Mouse (Mus musculus) limb, embryonic 14.5 days (tissue): ENCODE data around the gene H2al1d. TPM values are rescaled to one million over a fixed set of nuclear protein-coding genes. Genes with fewer than 3 reads are reported as not detected.
"Not testable (repeated sequence)": the region's sequence is repeated elsewhere in the genome, so short reads cannot be mapped to it uniquely, and the experiment has no call there.

Experiments used
- ATAC-seq: fragments of 200-750 bp; cut with Nextera tagmentation; 2 replicates; pipeline ENCODE4 v1.8.0; 2017; ENCODE audit warnings: low read depth, moderate number of reproducible peaks, moderate TSS enrichment; ENCODE audit not compliant: low FRiP score
- DNase-seq: peaks from one replicate; pipeline ENCODE4 v3.0.0-alpha.2; 2015; ENCODE audit warnings: low spot score
- H3K27ac ChIP-seq: fragments of 300-500 bp; sonication (generic); replicated peaks from 2 replicates; pipeline ENCODE4 v1.5.1; 2014; ENCODE audit warnings: low read depth, mild to moderate bottlenecking, low read length, moderate library complexity, mixed read lengths
- H3K27me3 ChIP-seq: fragments of 300-500 bp; sonication (generic); 2 replicates; pipeline ENCODE4 v1.6.1; 2014; ENCODE audit warnings: low read length, mixed read lengths; ENCODE audit not compliant: control insufficient read depth, insufficient read depth
- H3K36me3 ChIP-seq: fragments of 300-500 bp; sonication (generic); 2 replicates; pipeline ENCODE4 v1.6.1; 2014; ENCODE audit warnings: mild to moderate bottlenecking, low read length, moderate library complexity, mixed read lengths; ENCODE audit not compliant: control insufficient read depth, insufficient read depth
- H3K4me1 ChIP-seq: fragments of 300-500 bp; sonication (generic); 2 replicates; pipeline ENCODE4 v1.6.1; 2014; ENCODE audit warnings: antibody characterized with exemption, low read length, mixed read lengths; ENCODE audit not compliant: control insufficient read depth, insufficient read depth
- H3K4me2 ChIP-seq: fragments of 300-500 bp; sonication (generic); replicated peaks from 2 replicates; pipeline ENCODE4 v1.6.1; 2014; ENCODE audit warnings: low read depth, mild to moderate bottlenecking, low read length, moderate library complexity; ENCODE audit not compliant: severe bottlenecking
- H3K4me3 ChIP-seq: fragments of 300-500 bp; sonication (generic); replicated peaks from 2 replicates; pipeline ENCODE4 v1.5.1; 2014; ENCODE audit warnings: low read length
- H3K9ac ChIP-seq: fragments of 300-500 bp; sonication (generic); 2 replicates; pipeline ENCODE4 v1.6.1; 2014; ENCODE audit warnings: mild to moderate bottlenecking, low read depth, low read length, moderate library complexity; ENCODE audit not compliant: severe bottlenecking
- H3K9me3 ChIP-seq: fragments of 300-500 bp; sonication (generic); 2 replicates; pipeline ENCODE4 v1.6.1; 2016; ENCODE audit warnings: low read length; ENCODE audit not compliant: control insufficient read depth
- POLR2A ChIP-seq: fragments of 200-500 bp; IDR thresholded peaks from 2 replicates; pipeline ENCODE4 v1.8.0; 2012; ENCODE audit warnings: inconsistent platforms, mild to moderate bottlenecking, moderate library complexity, borderline replicate concordance; ENCODE audit not compliant: insufficient read depth, insufficient read length; ENCODE audit errors: extremely low read depth
- WGBS: fragments of 180-500 bp; shearing (Covaris S2); extraction: QIAGEN DNeasy Blood & Tissue Kit; methylation state at CpG from one replicate; pipeline ENCODE4 v1.1.7; 2014; 5-methylcytosine and 5-hydroxymethylcytosine counted together
- polyA plus RNA-seq, 2 experiments: library from polyadenylated mRNA; depleted of rRNA in 1 of 2; stranded (reverse) in 1 of 2; unstranded in 1 of 2; fragments of >200 nt; fragmentation: Nextera tagmentation in 1 of 2; extraction: Ambion mirVana in 1 of 2; gene quantifications; 2 replicates each; pipeline versions ENCODE4 v1.2.1 to v1.2.3; 2012 to 2014

Gene H2al1d
- polyA plus RNA-seq, 2 experiments: not detected

DNA sequence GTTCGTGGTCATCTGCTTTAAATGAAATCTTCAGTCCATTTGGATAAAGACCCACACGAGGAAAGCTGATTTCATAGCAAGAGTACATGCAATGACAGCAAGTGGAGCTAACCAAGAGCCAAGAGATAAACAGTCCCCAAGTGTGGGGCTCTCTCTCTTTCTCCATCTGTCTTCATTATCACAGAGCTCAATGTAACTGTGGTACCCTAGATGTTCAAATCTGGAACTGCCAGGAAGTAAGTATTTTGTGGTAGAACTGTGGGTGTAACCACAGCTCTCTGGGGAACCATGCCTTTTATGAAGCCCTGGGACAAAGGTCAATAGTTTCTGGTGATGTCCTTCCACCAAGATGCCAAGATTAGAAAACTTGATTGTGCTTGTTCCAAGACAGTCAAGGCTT, 27.9 kb upstream of the H2al1d start:
- no peak for TF ChIP-seq POLR2A
- H3K27ac ChIP-seq: no peak overlapping the region
- no peaks in the 10 kb centered on the region for H3K27me3 ChIP-seq
- no peak for DNase-seq
- WGBS: 67% methylated on average over 2 of the region's 2 CpGs
- no peaks in the 10 kb centered on the region for H3K36me3 ChIP-seq
- no peak for ATAC-seq
- no peaks in the 10 kb centered on the region for H3K9me3 ChIP-seq
- H3K4me1 ChIP-seq: no peaks in the 10 kb centered on the region
- no peak overlapping the region for H3K4me2 ChIP-seq
- no peak overlapping the region for H3K9ac ChIP-seq
- no peak overlapping the region for H3K4me3 ChIP-seq

DNA sequence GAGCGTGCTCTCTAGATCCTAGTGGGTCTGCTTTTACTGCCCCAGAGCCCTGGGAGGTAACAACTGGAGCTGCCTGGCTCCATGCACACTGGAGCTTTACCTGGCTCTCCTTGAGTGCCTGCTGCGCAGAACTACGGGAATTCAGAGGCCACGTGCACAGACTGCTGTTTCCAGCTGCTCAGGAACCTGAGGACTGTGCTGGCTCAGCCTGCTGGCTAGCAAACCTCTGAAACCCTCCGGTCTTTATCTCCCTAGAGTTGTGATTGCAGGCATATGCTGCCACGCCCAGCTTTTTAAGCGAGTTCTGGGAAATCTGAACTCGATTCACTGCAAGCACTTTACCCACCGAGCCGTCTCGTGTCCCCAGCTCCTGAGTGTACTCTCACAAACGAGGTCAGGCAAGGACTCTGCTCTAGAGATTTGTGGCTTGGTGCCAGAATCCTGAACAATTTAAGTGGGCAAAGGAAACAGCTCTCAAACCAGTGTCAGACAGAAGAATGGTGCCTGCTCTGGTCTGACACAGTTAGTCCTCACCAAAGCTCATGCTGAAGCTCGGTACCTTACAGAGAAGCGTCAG, 20.2 kb upstream of the H2al1d start:
- Histone ChIP-seq H3K9ac (no peak overlapping the region), H3K36me3 (no peaks in the 10 kb centered on the region), H3K4me3 (no peak overlapping the region), H3K9me3 (no peaks in the 10 kb centered on the region), H3K27ac (no peak overlapping the region), H3K4me2 (no peak overlapping the region), H3K27me3 (no peaks in the 10 kb centered on the region), H3K4me1 (no peaks in the 10 kb centered on the region)
- DNase-seq: no peak
- no peak for TF ChIP-seq POLR2A
- ATAC-seq: no peak
- WGBS: 55% methylated on average over 14 of the region's 14 CpGs

DNA sequence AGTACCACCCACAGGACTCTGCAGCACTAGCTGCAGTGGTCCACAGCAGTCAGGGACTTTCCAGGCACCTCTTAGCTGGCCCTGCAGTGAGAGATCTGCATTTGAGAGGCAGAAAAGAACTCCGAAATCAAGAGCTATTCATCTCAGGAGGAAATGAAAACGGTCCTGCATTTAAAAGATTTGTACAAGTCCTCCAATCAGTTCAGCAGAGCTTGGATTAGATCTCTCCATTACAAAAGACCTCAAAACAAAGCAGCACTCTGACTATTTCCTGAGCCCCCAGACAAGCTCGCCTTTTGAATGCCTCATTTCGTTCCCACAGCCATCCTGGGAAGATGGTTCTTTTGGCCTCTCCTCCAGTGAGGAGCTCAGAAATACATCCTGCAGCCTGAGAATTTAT, 19.4 kb upstream of the H2al1d start:
- Histone ChIP-seq H3K9ac (no peak overlapping the region), H3K4me2 (no peak overlapping the region), H3K27ac (no peak overlapping the region), H3K9me3 (no peaks in the 10 kb centered on the region), H3K36me3 (no peaks in the 10 kb centered on the region), H3K27me3 (no peaks in the 10 kb centered on the region), H3K4me3 (no peak overlapping the region), H3K4me1 (no peaks in the 10 kb centered on the region)
- 80% methylated on average over 4 of the region's 4 CpGs for WGBS
- no peak for ATAC-seq
- DNase-seq: no peak
- no peak for TF ChIP-seq POLR2A

DNA sequence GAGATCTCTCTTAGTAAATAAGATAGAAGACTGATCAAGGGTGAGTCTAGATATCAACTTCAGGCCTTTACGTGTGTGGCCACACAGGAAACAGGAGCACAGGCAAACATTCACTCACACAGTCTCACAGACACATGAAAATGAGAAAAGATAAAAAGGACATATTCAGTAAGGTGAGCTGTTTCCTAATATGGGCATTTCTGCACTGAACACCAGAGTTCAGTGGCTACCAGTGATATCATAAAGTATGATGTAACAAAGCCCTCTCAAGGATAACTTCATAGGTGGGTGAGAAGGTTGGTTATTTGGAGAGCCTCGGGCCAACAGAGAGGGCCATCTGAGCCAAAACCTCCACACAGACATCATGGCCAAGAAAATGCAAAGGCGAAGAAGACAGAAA, 9.7 kb upstream of the H2al1d start, which contains the start of gene H2al1a:
TSS of gene H2al1a (plus strand) at position 301 of the 400 bp plus-strand sequence.
- H3K27me3 ChIP-seq, DNase-seq, ATAC-seq, H3K36me3 ChIP-seq, H3K27ac ChIP-seq, H3K4me3 ChIP-seq, H3K9ac ChIP-seq, H3K4me1 ChIP-seq, H3K9me3 ChIP-seq, H3K4me2 ChIP-seq: not testable (repeated sequence)
- WGBS: no CpG with 5 or more reads among the region's 3 CpGs

DNA sequence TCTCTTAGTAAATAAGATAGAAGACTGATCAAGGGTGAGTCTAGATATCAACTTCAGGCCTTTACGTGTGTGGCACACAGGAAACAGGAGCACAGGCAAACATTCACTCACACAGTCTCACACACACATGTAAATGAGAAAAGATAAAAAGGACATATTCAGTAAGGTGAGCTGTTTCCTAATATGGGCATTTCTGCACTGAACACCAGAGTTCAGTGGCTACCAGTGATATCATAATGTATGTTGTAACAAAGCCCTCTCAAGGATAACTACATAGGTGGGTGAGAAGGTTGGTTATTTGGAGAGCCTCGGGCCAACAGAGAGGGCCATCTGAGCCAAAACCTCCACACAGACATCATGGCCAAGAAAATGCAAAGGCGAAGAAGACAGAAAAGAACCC, 6.5 kb upstream of the H2al1d start, which contains the start of gene H2al1b:
TSS of gene H2al1b (plus strand) at position 301 of the 400 bp plus-strand sequence.
- not testable (repeated sequence) for H3K27me3 ChIP-seq, H3K9ac ChIP-seq, H3K4me3 ChIP-seq, ATAC-seq, H3K4me2 ChIP-seq, H3K4me1 ChIP-seq, H3K36me3 ChIP-seq, H3K27ac ChIP-seq, DNase-seq, H3K9me3 ChIP-seq
- WGBS: 100% methylated on average over 1 of the region's 3 CpGs

DNA sequence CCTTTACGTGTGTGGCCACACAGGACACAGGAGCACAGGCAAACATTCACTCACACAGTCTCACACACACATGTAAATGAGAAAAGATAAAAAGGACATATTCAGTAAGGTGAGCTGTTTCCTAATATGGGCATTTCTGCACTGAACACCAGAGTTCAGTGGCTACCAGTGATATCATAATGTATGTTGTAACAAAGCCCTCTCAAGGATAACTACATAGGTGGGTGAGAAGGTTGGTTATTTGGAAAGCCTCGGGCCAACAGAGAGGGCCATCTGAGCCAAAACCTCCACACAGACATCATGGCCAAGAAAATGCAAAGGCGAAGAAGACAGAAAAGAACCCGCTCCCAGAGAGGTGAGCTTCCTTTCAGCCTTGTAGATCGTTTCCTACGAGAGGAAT, 3.3 kb upstream of the H2al1d start, which contains the start of gene H2al1c:
TSS of gene H2al1c (plus strand) at position 301 of the 400 bp plus-strand sequence.
- H3K9ac ChIP-seq, H3K4me2 ChIP-seq, H3K4me1 ChIP-seq, H3K4me3 ChIP-seq, H3K27ac ChIP-seq, H3K9me3 ChIP-seq, DNase-seq, H3K27me3 ChIP-seq, ATAC-seq, H3K36me3 ChIP-seq: not testable (repeated sequence)
- 71% methylated on average over 1 of the region's 6 CpGs for WGBS

DNA sequence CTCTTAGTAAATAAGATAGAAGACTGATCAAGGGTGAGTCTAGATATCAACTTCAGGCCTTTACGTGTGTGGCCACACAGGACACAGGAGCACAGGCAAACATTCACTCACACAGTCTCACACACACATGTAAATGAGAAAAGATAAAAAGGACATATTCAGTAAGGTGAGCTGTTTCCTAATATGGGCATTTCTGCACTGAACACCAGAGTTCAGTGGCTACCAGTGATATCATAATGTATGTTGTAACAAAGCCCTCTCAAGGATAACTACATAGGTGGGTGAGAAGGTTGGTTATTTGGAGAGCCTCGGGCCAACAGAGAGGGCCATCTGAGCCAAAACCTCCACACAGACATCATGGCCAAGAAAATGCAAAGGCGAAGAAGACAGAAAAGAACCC, 3.0 kb downstream of the H2al1d start, which contains the start of gene H2al1e:
TSS of gene H2al1e (plus strand) at position 301 of the 400 bp plus-strand sequence.
- no CpG with 5 or more reads among the region's 3 CpGs for WGBS
- not testable (repeated sequence) for H3K4me3 ChIP-seq, H3K4me1 ChIP-seq

DNA sequence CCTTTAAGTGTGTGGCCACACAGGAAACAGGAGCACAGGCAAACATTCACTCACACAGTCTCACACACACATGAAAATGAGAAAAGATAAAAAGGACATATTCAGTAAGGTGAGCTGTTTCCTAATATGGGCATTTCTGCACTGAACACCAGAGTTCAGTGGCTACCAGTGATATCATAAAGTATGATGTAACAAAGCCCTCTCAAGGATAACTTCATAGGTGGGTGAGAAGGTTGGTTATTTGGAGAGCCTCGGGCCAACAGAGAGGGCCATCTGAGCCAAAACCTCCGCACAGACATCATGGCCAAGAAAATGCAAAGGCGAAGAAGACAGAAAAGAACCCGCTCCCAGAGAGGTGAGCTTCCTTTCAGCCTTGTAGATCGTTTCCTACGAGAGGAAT, 6.2 kb downstream of the H2al1d start, which contains the start of gene H2al1f:
TSS of gene H2al1f (plus strand) at position 301 of the 400 bp plus-strand sequence.
- H3K27me3 ChIP-seq, H3K9me3 ChIP-seq, H3K9ac ChIP-seq, DNase-seq, H3K4me1 ChIP-seq, H3K27ac ChIP-seq, H3K4me2 ChIP-seq, H3K4me3 ChIP-seq, ATAC-seq, H3K36me3 ChIP-seq: not testable (repeated sequence)
- WGBS: no CpG with 5 or more reads among the region's 6 CpGs

More for the DNA sequence above, 3.0 kb downstream of the H2al1d start, which contains the start of gene H2al1e:
- not testable (repeated sequence) for H3K27me3 ChIP-seq, H3K27ac ChIP-seq, H3K9ac ChIP-seq, ATAC-seq, DNase-seq, H3K9me3 ChIP-seq, H3K4me2 ChIP-seq, H3K36me3 ChIP-seq
